Mouse (Mus musculus) liver, postnatal 0 days (tissue): ENCODE results near the gene Abca8b.

Experiments used
- CTCF ChIP-seq: sonication (generic); IDR thresholded peaks from 2 replicates; pipeline ENCODE4 v1.5.1; 2016; ENCODE audit warnings: antibody characterized with exemption, low read depth
- EP300 ChIP-seq: IDR thresholded peaks from 2 replicates; pipeline ENCODE4 v1.6.1; 2016; ENCODE audit warnings: antibody characterized with exemption, low read depth, mild to moderate bottlenecking

GRCm38 (mm10) chr11:109884801-109885200 lies 110.8 kb downstream of the Abca8b start:
- TF ChIP-seq EP300 (no peak), CTCF (no peak)
